Mouse (Mus musculus): ENCODE results near the gene Ppp1r1b. TPM values are rescaled to one million over a fixed set of nuclear protein-coding genes. Genes with fewer than 3 reads are reported as not detected.

Ppp1r1b gene
- total and polyA plus RNA-seq, 3 experiments, result 0.08 TPM; not detected in 2

DNA sequence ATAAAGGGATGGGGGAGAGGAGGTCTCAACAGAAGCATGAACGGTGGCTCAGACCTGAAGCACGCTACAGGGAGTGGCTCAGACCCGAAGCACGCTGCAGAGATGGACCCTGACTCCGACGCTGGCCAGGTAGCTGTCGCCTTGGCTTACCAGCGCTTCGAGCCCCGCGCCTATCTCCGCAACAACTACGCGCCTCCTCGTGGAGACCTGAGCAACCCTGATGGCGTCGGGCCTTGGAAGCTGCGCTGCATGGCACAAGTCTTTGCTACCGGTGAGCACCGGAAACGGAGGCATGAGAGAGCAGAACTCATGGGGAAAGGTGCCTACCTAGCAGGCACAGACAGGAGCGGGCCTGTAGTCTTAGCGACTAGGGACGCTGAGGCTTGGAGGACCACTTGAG, 38.4 kb downstream of the Ppp1r1b start:
- no peak overlapping the region for H3K4me3 ChIP-seq (replicated peaks in 1 of 3; ENCODE audit: low read depth in 2 of 3, low read length in 2 of 3, poor library complexity in 1 of 3)
- in situ Hi-C loops (cut with MboI; ENCODE audit: low pct_ligation_motif_present, low pct_unique_long_range_greater_than_20kb, low sequenced_read_pairs) (no loop called here), dilution Hi-C loops (cut with MboI; ENCODE audit: extremely low pct_ligation_motif_present, extremely low pct_unique_long_range_greater_than_20kb, low sequenced_read_pairs) (no loop called here)
- H3K4me1 ChIP-seq (ENCODE audit: control insufficient read depth in 1 of 2, insufficient read depth in 2 of 2), result peaks cover 0 to 25% of the 10 kb centered on the region in 2 experiments; a peak in 2 of 4 replicates
- peaks cover 0 to 17% of the 10 kb centered on the region in 2 experiments for H3K36me3 ChIP-seq (replicated peaks in 1 of 2; ENCODE audit: control insufficient read depth in 1 of 2, insufficient read depth in 1 of 2, low read length in 1 of 2)
- H3K9ac ChIP-seq (ENCODE audit: insufficient read depth, low read depth), result no peak overlapping the region
- no peaks in the 10 kb centered on the region for H3K9me3 ChIP-seq (replicated peaks; ENCODE audit: low read length)
- no peak overlapping the region for H3K4me2 ChIP-seq (ENCODE audit: insufficient read depth, low read depth, poor library complexity, severe bottlenecking)
- no peaks in the 10 kb centered on the region for H3K79me2 ChIP-seq (replicated peaks; ENCODE audit: control insufficient read depth, extremely low read depth, insufficient read depth, poor library complexity, severe bottlenecking)
- H3K27ac ChIP-seq (ENCODE audit: insufficient read depth, low read depth), result no peak overlapping the region
- no peak for TF ChIP-seq RAD21 (IDR thresholded peaks at IDR 0.05; ENCODE audit: low read depth, low read length)
- no peak for TF ChIP-seq BHLHE40 (IDR thresholded peaks at IDR 0.05; ENCODE audit: low read depth, low read length)
- TF ChIP-seq JUN (IDR thresholded peaks at IDR 0.05; ENCODE audit: insufficient read depth, low read depth, low read length), result no peak
- TF ChIP-seq ZNF384 (IDR thresholded peaks at IDR 0.05; ENCODE audit: low read depth, low read length), result no peak
- no peak for TF ChIP-seq ETS1 (conservative IDR thresholded peaks at IDR 0.05; ENCODE audit: low read depth, low read length)
- no peak for TF ChIP-seq CHD1 (IDR thresholded peaks at IDR 0.05; ENCODE audit: low read depth, low read length)
- TF ChIP-seq CTCF (conservative IDR thresholded peaks at IDR 0.05 in 1 of 2, IDR thresholded peaks at IDR 0.05 in 1 of 2; ENCODE audit: low read depth in 2 of 2, low read length in 2 of 2), result no peak
- TF ChIP-seq ZMIZ1 (IDR thresholded peaks at IDR 0.05; ENCODE audit: low read depth, low read length), result no peak
- no peak for TF ChIP-seq ZC3H11A (IDR thresholded peaks at IDR 0.05; ENCODE audit: low read depth, low read length)
- no peak for TF ChIP-seq RCOR1 (conservative IDR thresholded peaks at IDR 0.05; ENCODE audit: low read depth, low read length)
- no peak for DNase-seq (ENCODE audit: extremely low read depth)
- peaks cover 7% of the 10 kb centered on the region for H3K27me3 ChIP-seq (replicated peaks)

DNA sequence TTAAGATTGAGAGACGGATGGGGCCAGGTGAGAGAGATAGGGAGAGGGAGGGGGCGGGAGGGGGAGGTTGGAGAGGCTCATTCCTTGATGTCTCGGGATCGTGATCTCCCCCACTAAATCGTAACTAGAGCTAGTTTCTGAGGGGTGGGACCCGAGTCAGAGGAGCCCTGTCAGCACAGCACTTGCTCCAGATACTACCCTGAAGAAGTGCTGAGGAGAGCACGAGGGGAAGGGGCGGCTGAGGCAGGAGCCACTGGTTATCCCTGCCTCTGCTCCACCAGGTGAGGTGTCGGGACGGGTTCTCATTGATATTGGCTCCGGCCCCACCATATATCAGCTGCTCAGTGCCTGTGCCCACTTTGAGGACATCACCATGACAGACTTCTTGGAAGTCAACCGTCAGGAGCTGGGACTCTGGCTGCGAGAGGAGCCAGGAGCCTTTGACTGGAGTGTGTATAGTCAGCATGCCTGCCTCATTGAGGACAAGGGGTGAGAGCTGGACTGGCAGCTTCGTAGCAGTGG, 38.9 kb downstream of the Ppp1r1b start:
- H3K9ac ChIP-seq (ENCODE audit: insufficient read depth, low read depth), result no peak overlapping the region
- no peak overlapping the region for H3K4me2 ChIP-seq (ENCODE audit: insufficient read depth, low read depth, poor library complexity, severe bottlenecking)
- TF ChIP-seq ZNF384 (IDR thresholded peaks at IDR 0.05; ENCODE audit: low read depth, low read length) (no peak), MAX (IDR thresholded peaks at IDR 0.05; ENCODE audit: low read length) (no peak), IRF4 (IDR thresholded peaks at IDR 0.05; ENCODE audit: low read depth, low read length) (no peak), USF1 (IDR thresholded peaks at IDR 0.05; ENCODE audit: low read depth, low read length) (no peak), JUN (IDR thresholded peaks at IDR 0.05; ENCODE audit: insufficient read depth, low read depth, low read length) (no peak), USF2 (conservative IDR thresholded peaks at IDR 0.05; ENCODE audit: low read depth, low read length) (no peak), PAX5 (IDR thresholded peaks at IDR 0.05; ENCODE audit: low read length) (no peak), SIN3A (IDR thresholded peaks at IDR 0.05; ENCODE audit: low read length) (no peak), CTCF (conservative IDR thresholded peaks at IDR 0.05 in 1 of 2, IDR thresholded peaks at IDR 0.05 in 1 of 2; ENCODE audit: low read depth in 2 of 2, low read length in 2 of 2) (no peak)
- peaks cover 0 to 29% of the 10 kb centered on the region in 2 experiments; a peak in 2 of 4 replicates for H3K4me1 ChIP-seq (ENCODE audit: control insufficient read depth in 1 of 2, insufficient read depth in 2 of 2)
- no peaks in the 10 kb centered on the region for H3K79me2 ChIP-seq (replicated peaks; ENCODE audit: control insufficient read depth, extremely low read depth, insufficient read depth, poor library complexity, severe bottlenecking)
- dilution Hi-C loops (cut with MboI; ENCODE audit: extremely low pct_ligation_motif_present, extremely low pct_unique_long_range_greater_than_20kb, low sequenced_read_pairs), result no loop called here
- H3K4me3 ChIP-seq (replicated peaks in 1 of 3; ENCODE audit: low read depth in 2 of 3, low read length in 2 of 3, poor library complexity in 1 of 3), result no peak overlapping the region
- H3K36me3 ChIP-seq (replicated peaks in 1 of 2; ENCODE audit: control insufficient read depth in 1 of 2, insufficient read depth in 1 of 2, low read length in 1 of 2), result peaks cover 0 to 13% of the 10 kb centered on the region in 2 experiments
- H3K27me3 ChIP-seq (replicated peaks), result peaks cover 7% of the 10 kb centered on the region
- in situ Hi-C loops (cut with MboI; ENCODE audit: low pct_ligation_motif_present, low pct_unique_long_range_greater_than_20kb, low sequenced_read_pairs), result no loop called here
- no peak overlapping the region for H3K27ac ChIP-seq (ENCODE audit: insufficient read depth, low read depth)
- H3K9me3 ChIP-seq (replicated peaks; ENCODE audit: low read length), result no peaks in the 10 kb centered on the region
- no peak for DNase-seq (ENCODE audit: extremely low read depth)

All from CH12.LX (cell line).